Mouse (Mus musculus) megakaryocyte progenitor cell, adult 5-6 weeks (primary cell): ENCODE measurements around the gene Gm13275. TPM values are rescaled to one million over a fixed set of nuclear protein-coding genes. Genes with fewer than 3 reads are reported as not detected.
"Not testable (repeated sequence)": the region's sequence is repeated elsewhere in the genome, so short reads cannot be mapped to it uniquely, and the experiment has no call there.

Source experiments
- ATAC-seq: replicated peaks from 2 replicates; pipeline ENCODE4 v1.8.0; 2016; ENCODE audit warnings: mild to moderate bottlenecking, moderate TSS enrichment, inconsistent platforms; ENCODE audit not compliant: poor library complexity
- total RNA-seq, 2 experiments: library from RNA; stranded (forward) in 1 of 2; stranded (reverse) in 1 of 2; fragments of 157-497, 149-512 nt in 1 of 2; fragments of 200-1000 nt in 1 of 2; gene quantifications; 2 replicates each; pipeline versions ENCODE4 v1.2.3 to v1.2.4; 2015 to 2017

Gene Gm13275
- total RNA-seq, 2 experiments from 2014 or later: not detected

DNA sequence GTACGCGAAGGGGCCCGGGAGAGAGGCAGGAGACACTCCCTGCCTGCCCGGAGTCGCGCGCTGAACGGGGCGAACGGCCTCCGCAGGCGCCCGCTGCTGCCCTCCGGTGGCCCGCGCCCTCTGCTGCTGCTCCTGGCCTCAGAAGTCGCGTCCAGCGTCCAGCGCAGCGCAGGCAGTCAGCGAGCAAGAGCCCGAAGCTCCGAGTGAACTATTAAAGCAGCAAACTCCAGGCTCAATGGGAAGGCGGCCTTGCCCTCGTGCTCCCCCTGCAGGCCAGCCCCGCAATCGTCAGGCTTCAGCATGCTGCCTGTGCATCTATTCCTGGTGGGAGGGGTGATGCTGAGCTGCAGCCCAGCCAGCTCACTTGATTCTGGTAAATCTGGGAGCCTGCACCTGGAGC lies 3.0 kb upstream of the Gm13275 start, which contains the start of gene Gm13278:
Gene Gm13278, plus strand, starts transcription at position 301 of the 400 bp plus-strand sequence.
- ATAC-seq: not testable (repeated sequence)

DNA sequence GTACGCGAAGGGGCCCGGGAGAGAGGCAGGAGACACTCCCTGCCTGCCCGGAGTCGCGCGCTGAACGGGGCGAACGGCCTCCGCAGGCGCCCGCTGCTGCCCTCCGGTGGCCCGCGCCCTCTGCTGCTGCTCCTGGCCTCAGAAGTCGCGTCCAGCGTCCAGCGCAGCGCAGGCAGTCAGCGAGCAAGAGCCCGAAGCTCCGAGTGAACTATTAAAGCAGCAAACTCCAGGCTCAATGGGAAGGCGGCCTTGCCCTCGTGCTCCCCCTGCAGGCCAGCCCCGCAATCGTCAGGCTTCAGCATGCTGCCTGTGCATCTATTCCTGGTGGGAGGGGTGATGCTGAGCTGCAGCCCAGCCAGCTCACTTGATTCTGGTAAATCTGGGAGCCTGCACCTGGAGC lies 2.8 kb downstream of the Gm13275 start, which contains the start of gene Gm13279:
Gene Gm13279, plus strand, starts transcription at position 301 of the 400 bp plus-strand sequence.
- ATAC-seq: not testable (repeated sequence)

DNA sequence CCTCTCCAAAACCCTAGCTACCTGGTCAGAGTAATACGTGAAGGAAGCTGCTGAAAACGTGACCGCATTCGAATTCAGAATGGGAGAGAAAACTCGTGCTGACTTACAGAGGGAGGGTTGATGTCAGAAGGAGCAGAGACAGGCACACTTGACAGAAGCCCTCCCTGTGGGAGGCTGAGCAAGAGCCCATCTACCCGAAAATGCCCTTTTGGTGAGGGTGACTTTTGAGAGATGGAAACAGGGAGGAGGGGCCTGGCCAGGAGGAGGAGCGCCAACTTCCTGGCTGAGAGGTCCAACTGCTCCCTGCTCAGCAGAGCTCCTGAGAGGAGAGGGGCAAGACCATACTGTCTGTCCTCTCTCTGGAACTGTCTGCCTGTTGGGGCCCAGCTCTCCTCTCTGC lies 5.1 kb downstream of the Gm13275 start, which contains the start of gene Gm13285:
Gene Gm13285, plus strand, starts transcription at position 301 of the 400 bp plus-strand sequence.
- not testable (repeated sequence) for ATAC-seq

DNA sequence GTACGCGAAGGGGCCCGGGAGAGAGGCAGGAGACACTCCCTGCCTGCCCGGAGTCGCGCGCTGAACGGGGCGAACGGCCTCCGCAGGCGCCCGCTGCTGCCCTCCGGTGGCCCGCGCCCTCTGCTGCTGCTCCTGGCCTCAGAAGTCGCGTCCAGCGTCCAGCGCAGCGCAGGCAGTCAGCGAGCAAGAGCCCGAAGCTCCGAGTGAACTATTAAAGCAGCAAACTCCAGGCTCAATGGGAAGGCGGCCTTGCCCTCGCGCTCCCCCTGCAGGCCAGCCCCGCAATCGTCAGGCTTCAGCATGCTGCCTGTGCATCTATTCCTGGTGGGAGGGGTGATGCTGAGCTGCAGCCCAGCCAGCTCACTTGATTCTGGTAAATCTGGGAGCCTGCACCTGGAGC lies 8.7 kb downstream of the Gm13275 start, which contains the start of gene Gm13287:
Gene Gm13287, plus strand, starts transcription at position 301 of the 400 bp plus-strand sequence.
- ATAC-seq: not testable (repeated sequence)

DNA sequence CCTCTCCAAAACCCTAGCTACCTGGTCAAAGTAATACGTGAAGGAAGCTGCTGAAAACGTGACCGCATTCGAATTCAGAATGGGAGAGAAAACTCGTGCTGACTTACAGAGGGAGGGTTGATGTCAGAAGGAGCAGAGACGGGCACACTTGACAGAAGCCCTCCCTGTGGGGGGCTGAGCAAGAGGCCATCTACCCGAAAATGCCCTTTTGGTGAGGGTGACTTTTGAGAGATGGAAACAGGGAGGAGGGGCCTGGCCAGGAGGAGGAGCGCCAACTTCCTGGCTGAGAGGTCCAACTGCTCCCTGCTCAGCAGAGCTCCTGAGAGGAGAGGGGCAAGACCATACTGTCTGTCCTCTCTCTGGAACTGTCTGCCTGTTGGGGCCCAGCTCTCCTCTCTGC lies 10.9 kb downstream of the Gm13275 start, which contains the start of gene Gm13288:
Gene Gm13288, plus strand, starts transcription at position 301 of the 400 bp plus-strand sequence.
- not testable (repeated sequence) for ATAC-seq

DNA sequence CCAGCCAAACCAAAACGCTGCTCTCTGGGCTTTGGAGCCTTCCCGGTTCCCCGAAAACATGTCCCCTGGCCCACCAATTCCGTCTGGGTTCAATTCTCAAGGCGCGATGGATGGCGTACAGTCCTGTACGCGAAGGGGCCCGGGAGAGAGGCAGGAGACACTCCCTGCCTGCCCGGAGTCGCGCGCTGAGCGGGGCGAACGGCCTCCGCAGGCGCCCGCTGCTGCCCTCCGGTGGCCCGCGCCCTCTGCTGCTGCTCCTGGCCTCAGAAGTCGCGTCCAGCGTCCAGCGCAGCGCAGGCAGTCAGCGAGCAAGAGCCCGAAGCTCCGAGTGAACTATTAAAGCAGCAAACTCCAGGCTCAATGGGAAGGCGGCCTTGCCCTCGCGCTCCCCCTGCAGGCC lies 11.5 kb downstream of the Gm13275 start:
- ATAC-seq: not testable (repeated sequence)

DNA sequence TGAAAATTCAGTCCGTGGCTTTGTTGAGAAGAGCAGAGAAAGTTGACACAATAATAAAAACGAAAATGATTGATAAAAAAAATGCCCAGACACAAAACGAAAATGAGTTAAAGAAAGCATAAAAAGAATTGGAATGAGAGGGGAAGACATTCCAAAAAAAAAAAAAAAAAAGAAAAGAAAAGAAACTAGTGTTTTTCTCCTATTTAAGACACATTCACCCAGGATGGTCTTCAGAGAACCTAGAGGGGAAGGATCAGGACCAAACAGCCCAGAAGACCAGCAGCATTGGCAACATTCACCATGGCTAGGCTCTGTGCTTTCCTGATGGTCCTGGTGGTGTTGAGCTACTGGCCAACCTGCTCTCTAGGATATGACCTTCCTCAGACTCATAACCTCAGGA lies 21.6 kb downstream of the Gm13275 start, which contains the start of gene Ifna7:
Gene Ifna7, plus strand, starts transcription at position 301 of the 400 bp plus-strand sequence.
- no peak for ATAC-seq

DNA sequence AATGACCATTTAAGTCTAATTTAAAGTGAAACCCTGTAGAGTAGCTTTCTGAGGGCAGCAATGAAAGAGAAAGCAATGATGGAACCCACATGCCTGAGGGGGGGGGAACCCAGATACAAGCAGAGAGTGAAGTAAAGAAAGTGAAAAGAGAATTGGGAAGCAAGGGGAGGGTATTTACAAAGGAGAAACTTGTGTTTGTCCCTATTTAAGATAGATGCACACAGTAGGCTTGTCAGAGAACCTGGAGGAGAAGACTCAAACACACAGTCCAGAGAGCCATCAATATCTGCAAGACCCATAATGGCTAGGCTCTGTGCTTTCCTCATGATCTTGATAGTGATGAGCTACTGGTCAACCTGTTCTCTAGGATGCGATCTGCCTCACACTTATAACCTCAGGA lies 25.4 kb downstream of the Gm13275 start, which contains the start of gene Ifna11:
Gene Ifna11, plus strand, starts transcription at position 301 of the 400 bp plus-strand sequence.
- no peak for ATAC-seq

DNA sequence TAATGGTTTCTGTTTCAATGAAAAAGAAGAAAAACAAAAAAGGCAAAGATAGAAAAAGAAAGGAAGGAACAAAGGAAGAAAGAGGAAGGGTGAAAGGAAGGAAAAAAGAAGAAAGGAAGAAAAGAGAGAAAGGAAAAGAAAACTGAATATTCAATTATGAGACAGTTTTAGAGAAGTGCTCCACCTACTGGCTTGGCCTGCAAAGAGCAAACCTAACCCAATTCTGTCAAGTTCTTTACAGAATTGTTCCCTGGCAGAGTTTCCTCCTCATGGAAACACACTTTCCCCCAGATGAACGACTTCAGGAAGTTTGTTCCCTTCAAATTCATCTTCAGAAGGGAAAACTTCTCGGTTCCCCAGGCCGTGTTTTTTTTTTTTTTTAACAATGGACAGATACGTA lies 28.7 kb downstream of the Gm13275 start:
- peak; percentile 66 for ATAC-seq

DNA sequence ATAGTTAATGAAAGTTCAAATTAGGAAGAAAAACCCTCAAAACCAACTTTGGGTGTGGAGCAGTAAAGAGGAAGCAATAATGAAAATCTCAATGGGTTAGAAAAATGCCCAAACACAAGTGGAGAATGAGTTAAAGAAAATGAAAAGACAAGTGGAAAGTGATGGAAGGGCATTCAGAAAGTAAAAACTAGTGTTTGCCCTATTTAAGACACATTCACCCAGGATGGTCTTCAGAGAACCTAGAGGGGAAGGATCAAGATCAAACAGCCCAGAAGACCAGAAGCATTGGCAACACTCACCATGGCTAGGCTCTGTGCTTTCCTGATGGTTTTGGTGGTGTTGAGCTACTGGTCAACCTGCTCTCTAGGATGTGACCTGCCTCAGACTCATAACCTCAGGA lies 32.8 kb downstream of the Gm13275 start, which contains the start of gene Ifna6:
Gene Ifna6, plus strand, starts transcription at position 301 of the 400 bp plus-strand sequence.
- not testable (repeated sequence) for ATAC-seq

DNA sequence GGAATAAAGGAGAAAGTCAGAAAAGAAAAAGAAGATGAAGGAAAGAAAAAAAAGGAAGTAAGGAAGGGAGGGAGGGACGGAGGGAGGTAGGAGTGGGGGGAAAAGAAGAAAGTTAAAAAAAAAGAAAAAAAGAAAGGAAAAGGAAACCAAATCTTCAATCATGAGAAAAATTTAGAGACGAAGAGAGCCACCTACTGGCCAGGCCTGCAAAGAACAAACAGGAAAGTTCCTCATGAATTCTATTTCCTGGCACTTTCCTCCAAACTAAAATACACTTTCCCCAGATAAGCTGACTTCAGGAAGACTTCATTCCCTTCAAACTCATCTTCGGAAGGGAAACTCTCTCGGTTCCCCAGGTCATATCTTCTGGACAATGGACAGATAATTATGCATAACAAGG lies 36.2 kb downstream of the Gm13275 start:
- ATAC-seq: peak; percentile 64

DNA sequence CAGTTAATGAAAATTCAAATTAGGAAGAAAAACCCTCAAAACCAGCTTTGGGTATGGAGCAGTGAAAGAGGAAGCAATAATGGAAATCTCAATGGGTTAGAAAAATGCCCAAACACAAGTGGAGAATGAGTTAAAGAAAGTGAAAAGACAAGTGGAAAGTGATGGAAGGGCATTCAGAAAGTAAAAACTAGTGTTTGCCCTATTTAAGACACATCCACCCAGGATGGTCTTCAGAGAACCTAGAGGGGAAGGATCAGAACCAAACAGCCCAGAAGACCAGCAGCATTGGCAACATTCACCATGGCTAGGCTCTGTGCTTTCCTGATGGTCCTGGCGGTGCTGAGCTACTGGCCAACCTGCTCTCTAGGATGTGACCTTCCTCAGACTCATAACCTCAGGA lies 40.9 kb downstream of the Gm13275 start, which contains the start of gene Ifna5:
Gene Ifna5, plus strand, starts transcription at position 301 of the 400 bp plus-strand sequence.
- not testable (repeated sequence) for ATAC-seq

DNA sequence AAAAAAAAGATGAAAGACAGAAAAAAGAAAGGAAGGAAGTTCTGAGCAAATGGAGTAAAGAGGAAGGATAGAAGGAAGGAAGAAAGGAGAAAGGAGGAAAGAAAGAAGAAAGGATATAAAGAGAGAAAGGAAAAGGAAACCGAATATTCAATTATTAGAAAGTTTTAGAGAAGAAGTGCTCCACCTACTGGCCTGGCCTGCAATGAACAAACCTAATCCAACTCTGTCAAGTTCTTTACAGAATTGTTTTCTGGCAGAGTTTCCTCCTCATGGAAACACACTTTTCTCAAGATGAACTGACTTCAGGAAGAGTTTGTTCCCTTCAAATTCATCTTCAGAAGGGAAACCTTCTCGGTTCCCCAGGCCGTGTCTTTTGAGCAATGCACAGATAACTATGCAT lies 44.5 kb downstream of the Gm13275 start:
- peak; percentile 65 for ATAC-seq

DNA sequence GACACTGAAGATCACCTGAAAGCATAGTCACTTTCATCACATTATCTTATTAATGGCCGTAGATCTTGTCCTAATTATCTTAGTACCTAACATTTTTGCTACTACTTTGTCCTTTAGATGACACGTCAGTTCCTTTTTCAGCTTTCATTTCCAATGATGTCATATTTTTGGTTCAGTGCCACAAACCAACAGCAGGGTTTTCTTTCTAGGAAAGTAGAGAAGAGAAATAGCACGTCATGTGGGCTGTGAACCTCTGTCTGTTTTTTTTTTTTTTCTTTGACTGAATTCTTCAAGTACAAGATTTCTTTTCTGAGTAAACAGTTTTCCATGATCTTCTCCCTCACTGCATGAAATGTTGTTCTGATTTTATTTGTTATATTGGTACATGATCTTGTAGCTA lies 45.8 kb downstream of the Gm13275 start:
- peak; percentile 46; the same call in 1 of the 2 replicates for ATAC-seq

DNA sequence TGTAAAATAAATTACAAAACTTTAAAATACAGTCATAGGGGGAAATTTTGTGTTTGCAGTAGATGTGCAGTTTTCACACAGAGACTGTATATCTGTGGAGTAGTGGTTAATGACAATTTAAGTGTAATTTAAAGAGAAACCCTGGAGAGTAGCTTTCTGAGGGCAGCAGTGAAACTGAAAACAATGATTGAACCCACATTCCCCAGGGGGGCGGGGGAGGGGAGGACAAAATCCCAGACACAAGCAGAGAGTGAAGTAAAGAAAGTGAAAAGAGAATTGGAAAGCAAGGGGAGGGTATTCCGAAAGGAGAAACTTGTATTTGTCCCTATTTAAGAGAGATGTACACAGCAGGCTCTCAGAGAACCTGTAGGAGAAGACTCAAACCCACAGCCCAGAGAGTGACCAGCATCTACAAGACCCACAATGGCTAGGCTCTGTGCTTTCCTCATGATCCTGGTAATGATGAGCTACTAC lies 47.2 kb downstream of the Gm13275 start, which contains the start of gene Ifna4:
Gene Ifna4, plus strand, starts transcription at position 424 of the 474 bp plus-strand sequence.
- no peak for ATAC-seq

Other genes with a start within 250 kb of the Gm13275 start
Only the 30 nearest of the 31 such genes appear.
- not detected in 2 replicates for gene Ifna14, start 222.7 kb upstream of the Gm13275 start, total RNA-seq (2015)
- not detected in 2 replicates for gene Ifna14, start 222.7 kb upstream of the Gm13275 start, total RNA-seq (2017)
- not detected in 2 replicates for gene Ifna9, start 202.1 kb upstream of the Gm13275 start, total RNA-seq (2015)
- not detected in 2 replicates for gene Ifna9, start 202.1 kb upstream of the Gm13275 start, total RNA-seq (2017)
- gene Ifna12, start 191.1 kb upstream of the Gm13275 start, total RNA-seq (2015): not detected in 2 replicates
- not detected in 2 replicates for gene Ifna12, start 191.1 kb upstream of the Gm13275 start, total RNA-seq (2017)
- not detected in 2 replicates for gene C87499, start 160.1 kb upstream of the Gm13275 start, total RNA-seq (2015)
- gene C87499, start 160.1 kb upstream of the Gm13275 start, total RNA-seq (2017): not detected in 2 replicates
- not detected in 2 replicates for gene Ifna13, start 150.0 kb upstream of the Gm13275 start, total RNA-seq (2015)
- 0.20 and 0.29 TPM in 2 replicates for gene Ifna13, start 150.0 kb upstream of the Gm13275 start, total RNA-seq (2017)
- not detected in 2 replicates for gene Ifna16, start 117.6 kb upstream of the Gm13275 start, total RNA-seq (2015)
- not detected in 2 replicates for gene Ifna16, start 117.6 kb upstream of the Gm13275 start, total RNA-seq (2017)
- gene Ifna2, start 110.6 kb upstream of the Gm13275 start, total RNA-seq (2015): not detected in 2 replicates
- gene Ifna2, start 110.6 kb upstream of the Gm13275 start, total RNA-seq (2017): not detected in 2 replicates
- gene Ifnab, start 103.1 kb upstream of the Gm13275 start, total RNA-seq (2015): not detected in 2 replicates
- gene Ifnab, start 103.1 kb upstream of the Gm13275 start, total RNA-seq (2017): not detected in 2 replicates
- 0.56 TPM in 1 of 2 replicates, not detected in the other for gene Gm26566, start 72.7 kb upstream of the Gm13275 start, total RNA-seq (2015)
- gene Gm26566, start 72.7 kb upstream of the Gm13275 start, total RNA-seq (2017): 1.2 and 1.5 TPM in 2 replicates
- gene Klhl9, start 72.0 kb upstream of the Gm13275 start, total RNA-seq (2015): 48.8 and 49.8 TPM in 2 replicates
- gene Klhl9, start 72.0 kb upstream of the Gm13275 start, total RNA-seq (2017): 70.2 and 85.6 TPM in 2 replicates
- not detected in 2 replicates for gene Gm13271, start 39.6 kb upstream of the Gm13275 start, total RNA-seq (2015)
- not detected in 2 replicates for gene Gm13271, start 39.6 kb upstream of the Gm13275 start, total RNA-seq (2017)
- not detected in 2 replicates for gene Gm13283, start 34.4 kb upstream of the Gm13275 start, total RNA-seq (2015)
- 0.67 and 0.68 TPM in 2 replicates for gene Gm13283, start 34.4 kb upstream of the Gm13275 start, total RNA-seq (2017)
- not detected in 2 replicates for gene Gm13290, start 20.7 kb upstream of the Gm13275 start, total RNA-seq (2015)
- not detected in 2 replicates for gene Gm13290, start 20.7 kb upstream of the Gm13275 start, total RNA-seq (2017)
- not detected in 2 replicates for gene Gm13289, start 17.6 kb upstream of the Gm13275 start, total RNA-seq (2015)
- gene Gm13289, start 17.6 kb upstream of the Gm13275 start, total RNA-seq (2017): not detected in 2 replicates
- gene Gm13272, start 14.6 kb upstream of the Gm13275 start, total RNA-seq (2015): 0.49 TPM in 1 of 2 replicates, not detected in the other
- not detected in 2 replicates for gene Gm13272, start 14.6 kb upstream of the Gm13275 start, total RNA-seq (2017)
- 0.25 TPM in 1 of 2 replicates, not detected in the other for gene Ifnz, start 12.4 kb upstream of the Gm13275 start, total RNA-seq (2015)
- gene Ifnz, start 12.4 kb upstream of the Gm13275 start, total RNA-seq (2017): not detected in 2 replicates
- not detected in 2 replicates for gene Gm13276, start 8.8 kb upstream of the Gm13275 start, total RNA-seq (2015)
- not detected in 2 replicates for gene Gm13276, start 8.8 kb upstream of the Gm13275 start, total RNA-seq (2017)
- not detected in 2 replicates for gene Gm13277, start 5.9 kb upstream of the Gm13275 start, total RNA-seq (2015)
- gene Gm13277, start 5.9 kb upstream of the Gm13275 start, total RNA-seq (2017): not detected in 2 replicates
- not detected in 2 replicates for gene Gm13278, start 2.9 kb upstream of the Gm13275 start, total RNA-seq (2015)
- not detected in 2 replicates for gene Gm13278, start 2.9 kb upstream of the Gm13275 start, total RNA-seq (2017)
- gene Gm13279, start 2.9 kb downstream of the Gm13275 start, total RNA-seq (2015): not detected in 2 replicates
- gene Gm13279, start 2.9 kb downstream of the Gm13275 start, total RNA-seq (2017): not detected in 2 replicates
- not detected in 2 replicates for gene Gm13285, start 5.2 kb downstream of the Gm13275 start, total RNA-seq (2015)
- not detected in 2 replicates for gene Gm13285, start 5.2 kb downstream of the Gm13275 start, total RNA-seq (2017)
- gene Gm13287, start 8.8 kb downstream of the Gm13275 start, total RNA-seq (2015): not detected in 2 replicates
- not detected in 2 replicates for gene Gm13287, start 8.8 kb downstream of the Gm13275 start, total RNA-seq (2017)
- gene Gm13288, start 11.0 kb downstream of the Gm13275 start, total RNA-seq (2015): 0.07 TPM in 1 of 2 replicates, not detected in the other
- 0.07 and 0.12 TPM in 2 replicates for gene Gm13288, start 11.0 kb downstream of the Gm13275 start, total RNA-seq (2017)
- gene Ifna7, start 21.7 kb downstream of the Gm13275 start, total RNA-seq (2015): not detected in 2 replicates
- not detected in 2 replicates for gene Ifna7, start 21.7 kb downstream of the Gm13275 start, total RNA-seq (2017)
- not detected in 2 replicates for gene Ifna11, start 25.5 kb downstream of the Gm13275 start, total RNA-seq (2015)
- not detected in 2 replicates for gene Ifna11, start 25.5 kb downstream of the Gm13275 start, total RNA-seq (2017)
- not detected in 2 replicates for gene Ifna6, start 32.9 kb downstream of the Gm13275 start, total RNA-seq (2015)
- gene Ifna6, start 32.9 kb downstream of the Gm13275 start, total RNA-seq (2017): not detected in 2 replicates
- not detected in 2 replicates for gene Ifna5, start 41.0 kb downstream of the Gm13275 start, total RNA-seq (2015)
- not detected in 2 replicates for gene Ifna5, start 41.0 kb downstream of the Gm13275 start, total RNA-seq (2017)
- not detected in 2 replicates for gene Ifna4, start 47.4 kb downstream of the Gm13275 start, total RNA-seq (2015)
- not detected in 2 replicates for gene Ifna4, start 47.4 kb downstream of the Gm13275 start, total RNA-seq (2017)
- gene Ifna1, start 55.6 kb downstream of the Gm13275 start, total RNA-seq (2015): not detected in 2 replicates
- gene Ifna1, start 55.6 kb downstream of the Gm13275 start, total RNA-seq (2017): not detected in 2 replicates
- not detected in 2 replicates for gene Ifne, start 85.7 kb downstream of the Gm13275 start, total RNA-seq (2015)
- not detected in 2 replicates for gene Ifne, start 85.7 kb downstream of the Gm13275 start, total RNA-seq (2017)